In the genomic region with DNA sequence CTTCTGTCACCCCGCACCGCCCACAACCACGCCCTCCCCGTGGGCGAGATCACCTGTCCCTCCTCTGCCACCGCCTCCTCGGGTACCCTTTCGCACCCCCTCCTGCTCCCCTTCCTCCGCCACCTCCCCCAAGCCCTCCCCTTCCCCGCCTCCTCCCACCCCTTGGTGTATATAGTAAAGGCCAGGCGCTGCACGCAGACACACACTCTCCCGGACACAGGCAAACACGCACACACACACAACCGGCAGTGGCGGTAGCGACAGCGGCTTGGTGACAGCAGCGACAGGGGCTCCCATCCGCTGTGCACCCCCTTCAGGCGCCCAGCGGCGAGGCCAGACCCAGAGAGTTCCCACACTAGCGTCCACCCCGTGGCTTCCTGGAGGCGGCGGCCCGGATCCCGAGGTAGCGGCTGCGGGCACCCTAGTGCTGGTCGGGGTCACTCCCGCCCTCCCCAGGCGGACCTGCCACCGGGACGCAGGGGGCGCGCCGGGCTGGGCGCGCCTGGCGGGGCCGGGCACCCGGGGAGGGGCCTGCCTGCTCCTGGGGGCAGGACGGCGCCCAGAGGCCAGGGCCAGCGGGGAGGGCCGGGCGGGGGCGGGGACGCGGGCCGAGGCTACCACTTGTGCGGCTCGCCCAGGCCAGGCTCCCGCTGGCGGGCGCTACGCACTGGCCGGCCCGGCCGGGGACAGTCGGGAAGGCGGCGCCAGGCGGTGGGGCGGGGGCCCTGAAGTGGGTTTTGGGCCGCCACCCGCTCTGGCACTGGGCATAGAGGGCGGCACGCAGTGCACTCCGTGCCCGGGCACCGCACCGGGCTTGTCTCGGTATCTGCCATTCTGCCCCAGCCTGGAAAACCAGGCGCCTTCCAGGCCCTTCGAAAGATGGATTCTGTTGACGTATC, we compare ENCODE assay signal across 8 mouse cellular contexts. TPM values are rescaled to one million over a fixed set of nuclear protein-coding genes. Genes with fewer than 3 reads are reported as not detected.
DNase-seq lines count a peak whose midpoint lies in the region; ATAC-seq lines count a peak whose summit lies in the region.

A gene (plus strand): TSS at position 205 of the 899 bp plus-strand sequence.

- ATAC-seq in hindbrain, embryonic 15.5 days (ENCODE audit: low FRiP score, low read depth): peak; percentile 89
- peak; percentile 76 for ATAC-seq in limb, embryonic 12.5 days (ENCODE audit: insufficient number of reproducible peaks, insufficient read depth, low FRiP score, low TSS enrichment, low read depth)
- ATAC-seq in midbrain, embryonic 14.5 days (ENCODE audit: low FRiP score, low TSS enrichment): peak; percentile 78

- H3K27me3 ChIP-seq in hindbrain, embryonic 15.5 days: peaks cover 13% of the 10 kb centered on the region; the same call in 1 of the 2 replicates
- H3K27me3 ChIP-seq in limb, embryonic 12.5 days: peaks cover 78% of the 10 kb centered on the region
- H3K27me3 ChIP-seq in midbrain, embryonic 14.5 days (ENCODE audit: control insufficient read depth, insufficient read depth, low read length): peaks cover 21% of the 10 kb centered on the region; the same call in 1 of the 2 replicates

- H3K4me2 ChIP-seq in hindbrain, embryonic 15.5 days: peak within 1 kb of the TSS; percentile 63
- H3K4me2 ChIP-seq in limb, embryonic 12.5 days: peak within 1 kb of the TSS; percentile 93
- H3K4me2 ChIP-seq in midbrain, embryonic 14.5 days (ENCODE audit: low read length): peak within 1 kb of the TSS; percentile 64

- peak within 1 kb of the TSS; percentile 80 for H3K9ac ChIP-seq in hindbrain, embryonic 15.5 days
- peak within 1 kb of the TSS; percentile 60 for H3K9ac ChIP-seq in limb, embryonic 12.5 days (replicated peaks)
- H3K9ac ChIP-seq in midbrain, embryonic 14.5 days (replicated peaks; ENCODE audit: low read length): peak within 1 kb of the TSS; percentile 67

- DNase-seq in layer of hippocampus, adult 9-11 months: peak; percentile 8
- no peak for DNase-seq in layer of hippocampus, adult 8-10 months (ENCODE audit: low spot score in 2 of 2)
- DNase-seq in cerebellum, postnatal 14 days: peak; percentile 72 to 77
- DNase-seq in gastrocnemius, postnatal 14 days: peak; percentile 38
- DNase-seq in midbrain, embryonic 14.5 days: peak; percentile 66
- DNase-seq in T-cell, adult 2 months (ENCODE audit: low spot score): no peak

- H3K4me1 ChIP-seq in hindbrain, embryonic 15.5 days (replicated peaks): peaks cover 26% of the 10 kb centered on the region
- H3K4me1 ChIP-seq in limb, embryonic 12.5 days (replicated peaks): no peaks in the 10 kb centered on the region
- no peaks in the 10 kb centered on the region for H3K4me1 ChIP-seq in midbrain, embryonic 14.5 days (ENCODE audit: control insufficient read depth, insufficient read depth, low read length)

- intact Hi-C loops in gastrocnemius, postnatal 14 days (cut with DNase I; ENCODE audit: low total_unique reads): no loop called here

- H3K4me3 ChIP-seq in hindbrain, embryonic 15.5 days: peak within 1 kb of the TSS; percentile 64
- H3K4me3 ChIP-seq in limb, embryonic 12.5 days (replicated peaks): peak within 1 kb of the TSS; percentile 57
- peak within 1 kb of the TSS; percentile 55 for H3K4me3 ChIP-seq in midbrain, embryonic 14.5 days (replicated peaks; ENCODE audit: low read depth, low read length)

- 27% methylated on average over 49 of the region's 79 CpGs for WGBS in hindbrain, embryonic 15.5 days
- 20% methylated on average over 68 of the region's 79 CpGs for WGBS in limb, embryonic 12.5 days
- WGBS in midbrain, embryonic 14.5 days: 28% methylated on average over 79 of the region's 79 CpGs

- H3K27ac ChIP-seq in hindbrain, embryonic 15.5 days (replicated peaks): peak within 1 kb of the TSS; percentile 87
- H3K27ac ChIP-seq in limb, embryonic 12.5 days: no peak within 1 kb of the TSS
- peak within 1 kb of the TSS; percentile 81 for H3K27ac ChIP-seq in midbrain, embryonic 14.5 days (replicated peaks; ENCODE audit: low read depth, low read length)

- H3K36me3 ChIP-seq in hindbrain, embryonic 15.5 days: no peaks in the 10 kb centered on the region
- H3K36me3 ChIP-seq in limb, embryonic 12.5 days: no peaks in the 10 kb centered on the region
- no peaks in the 10 kb centered on the region for H3K36me3 ChIP-seq in midbrain, embryonic 14.5 days (ENCODE audit: control insufficient read depth, insufficient read depth, low read length)

- H3K9me3 ChIP-seq in hindbrain, embryonic 15.5 days: no peaks in the 10 kb centered on the region
- H3K9me3 ChIP-seq in limb, embryonic 12.5 days: no peaks in the 10 kb centered on the region
- H3K9me3 ChIP-seq in midbrain, embryonic 14.5 days (ENCODE audit: control insufficient read depth, low read length): no peaks in the 10 kb centered on the region

RNA-seq across cellular contexts. Expression of the gene that starts here (rescaled TPM):
- total RNA-seq in layer of hippocampus, adult 8-10 months (2022): 10 to 100 TPM in 2 of 4 experiments, 1 to 10 TPM in 2; 8.6 to 14.0 (median 9.7) TPM
- total RNA-seq in gastrocnemius, postnatal 14 days (2021): 10 to 100 TPM; 12.5 to 26.1 TPM
- 16.1 and 22.0 TPM in 2 replicates for polyA plus RNA-seq in hindbrain, embryonic 15.5 days (2015; fragmentation: Nextera tagmentation; extraction: Ambion mirVana)
- 2.5 and 3.3 TPM in 2 replicates for polyA plus RNA-seq in limb, embryonic 12.5 days (2016; fragmentation: Nextera tagmentation; extraction: Ambion mirVana)
- 15.8 and 16.6 TPM in 2 replicates for polyA plus RNA-seq in midbrain, embryonic 14.5 days (2014; fragmentation: Nextera tagmentation; extraction: Ambion mirVana)

Comparison
In these comparisons a context has a peak if more than half of its experiments do, and no peak if none do; other contexts are left out.
1. DNase-seq: peak in layer of hippocampus, adult 9-11 months (single experiment), cerebellum, postnatal 14 days (2 of 2), gastrocnemius, postnatal 14 days (single experiment) and midbrain, embryonic 14.5 days (single experiment); none in layer of hippocampus, adult 8-10 months (0 of 2) and T-cell, adult 2 months (single experiment).
2. Peak in every context shown above with its lines, with median percentiles within 50 percentile points of each other: ATAC-seq, H3K4me2 ChIP-seq, H3K4me3 ChIP-seq and H3K9ac ChIP-seq.